8 mouse cellular contexts compared by ENCODE assay signal in the genomic region with DNA sequence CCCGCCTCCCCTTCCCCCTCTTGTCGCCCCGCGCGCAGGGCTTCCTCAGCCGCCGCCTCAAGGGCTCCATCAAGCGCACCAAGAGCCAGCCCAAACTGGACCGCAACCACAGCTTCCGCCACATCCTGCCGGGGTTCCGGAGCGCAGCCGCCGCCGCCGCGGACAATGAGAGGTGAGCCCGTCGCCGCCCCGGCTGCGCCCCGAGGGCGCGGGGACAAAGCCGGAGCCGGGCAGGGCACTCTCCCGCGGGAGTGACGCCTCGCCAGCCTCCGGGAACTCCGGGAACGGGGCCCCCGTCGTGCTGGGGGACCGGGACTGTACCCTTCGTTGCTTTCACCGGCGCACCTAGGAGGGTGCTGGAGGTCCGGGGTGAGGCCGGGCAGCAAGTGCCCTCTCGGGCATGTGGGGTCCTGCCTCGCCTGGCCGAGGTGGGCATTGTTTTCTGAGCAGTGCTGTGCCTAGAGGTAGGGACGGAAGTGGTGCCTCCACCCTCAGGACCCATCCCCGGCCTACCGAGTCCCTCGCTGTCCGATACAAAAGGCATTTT.
A peak's percentile ranks its signal among the peaks of the same experiment; 100 is the strongest.
DNase-seq lines count a peak whose midpoint lies in the region; ATAC-seq and TF ChIP-seq lines count a peak whose summit lies in the region.

No protein-coding gene starts in this region.

- no peaks in the 10 kb centered on the region for H3K27me3 ChIP-seq in Patski
- H3K27me3 ChIP-seq in small intestine, adult 2 months (ENCODE audit: control insufficient read depth, insufficient read depth, low read length): no peaks in the 10 kb centered on the region

- ATAC-seq in Patski: peak; percentile 51

- peak overlapping the region; percentile 67 for H3K4me3 ChIP-seq in embryonic fibroblast, embryonic 13.5 days (ENCODE audit: insufficient read depth, low read length)
- peak overlapping the region; percentile 86 for H3K4me3 ChIP-seq in small intestine, adult 2 months (ENCODE audit: low read depth, low read length)

- POLR2A ChIA-PET in Patski (lab: Charles Lee): no interaction called here

- DNase-seq in CD4-positive helper T cell, adult 2 months (ENCODE audit: low read depth, low spot score): peak; percentile 77
- DNase-seq in Patski (ENCODE audit: low read depth, low spot score): no peak
- DNase-seq in heart, postnatal 25 days (ENCODE audit: low spot score): peak; percentile 69
- peak; percentile 70 to 82 for DNase-seq in kidney, postnatal 36 days
- peak; percentile 77 for DNase-seq in lung, postnatal 36 days
- no peak for DNase-seq in right cerebral cortex, postnatal 36 days (ENCODE audit: low spot score in 2 of 2)

- in situ Hi-C loops in Patski (cut with MboI; ENCODE audit: low pct_unique_long_range_greater_than_20kb): no loop called here

- peaks cover 6% of the 10 kb centered on the region; the same call in 1 of the 2 replicates for H3K4me1 ChIP-seq in embryonic fibroblast, embryonic 13.5 days (ENCODE audit: control insufficient read depth, insufficient read depth, low read length)
- H3K4me1 ChIP-seq in small intestine, adult 2 months (ENCODE audit: control insufficient read depth, insufficient read depth, insufficient read length, low read length): peaks cover 46% of the 10 kb centered on the region

- H3K36me3 ChIP-seq in small intestine, adult 2 months (ENCODE audit: control insufficient read depth, insufficient read depth, low read length): no peaks in the 10 kb centered on the region

- WGBS in small intestine, adult 2 months: under 1% methylated on average over 51 of the region's 51 CpGs

- peak; percentile 30; the same call in 1 of the 2 replicates for TF ChIP-seq POLR2A in embryonic fibroblast, embryonic 13.5 days (IDR thresholded peaks at IDR 0.05; ENCODE audit: low read depth, low read length)
- TF ChIP-seq POLR2A in small intestine, adult 2 months (IDR thresholded peaks at IDR 0.05; ENCODE audit: low read depth, low read length): no peak

- intact Hi-C loops in heart, postnatal 25 days (cut with DNase I): no loop called here

- H3K27ac ChIP-seq in embryonic fibroblast, embryonic 13.5 days (ENCODE audit: insufficient read depth, low read length): peak overlapping the region; percentile 7; the same call in 1 of the 2 replicates
- peak overlapping the region; percentile 64 for H3K27ac ChIP-seq in small intestine, adult 2 months (ENCODE audit: insufficient read depth, low read depth, low read length)

- CTCF ChIA-PET in Patski (lab: Charles Lee): interaction anchor here (0.9 to 1.1 kb wide), 2 partner anchors 12 to 214 kb away, joined by 3 read pairs; no protein-coding TSS in a partner anchor

- no peak for TF ChIP-seq CTCF in Patski (IDR thresholded peaks at IDR 0.05)
- TF ChIP-seq CTCF in embryonic fibroblast, embryonic 13.5 days (IDR thresholded peaks at IDR 0.05; ENCODE audit: borderline replicate concordance, insufficient read depth, low read length): no peak
- TF ChIP-seq CTCF in small intestine, adult 2 months (IDR thresholded peaks at IDR 0.05; ENCODE audit: extremely low read depth, insufficient read length, insufficient replicate concordance, low read depth, low read length): no peak

Comparison
In these comparisons a context has a peak if more than half of its experiments do, and no peak if none do; other contexts are left out.
1. DNase-seq: peak in CD4-positive helper T cell, adult 2 months (single experiment), heart, postnatal 25 days (single experiment), kidney, postnatal 36 days (2 of 2) and lung, postnatal 36 days (single experiment); none in Patski (single experiment) and right cerebral cortex, postnatal 36 days (0 of 2).